Mouse (Mus musculus) cerebellum, adult 2 months (tissue): Measurements from ENCODE around the gene Kcnh1. TPM values are rescaled to one million over a fixed set of nuclear protein-coding genes. Genes with fewer than 3 reads are reported as not detected.

Experiments
- DNase-seq, 2 experiments: peaks; one replicate each; pipeline ENCODE4 v3.0.0; 2021
- H3K27ac ChIP-seq: fragments of 200-500 bp; 2 replicates; pipeline ENCODE4 v1.5.1; 2012; ENCODE audit warnings: low read length, control low read depth, inconsistent platforms; ENCODE audit not compliant: insufficient read depth
- H3K27me3 ChIP-seq: fragments of 200-500 bp; 2 replicates; pipeline ENCODE4 v1.6.1; 2012; ENCODE audit warnings: inconsistent platforms, mild to moderate bottlenecking, low read length, moderate library complexity; ENCODE audit not compliant: control insufficient read depth, insufficient read depth
- H3K4me1 ChIP-seq: fragments of 200-500 bp; 2 replicates; pipeline ENCODE4 v1.6.1; 2011; ENCODE audit warnings: low read length; ENCODE audit not compliant: control insufficient read depth, insufficient read depth
- H3K4me3 ChIP-seq: fragments of 200-500 bp; replicated peaks from 2 replicates; pipeline ENCODE3; 2011; ENCODE audit warnings: mild to moderate bottlenecking, low read depth, low read length, control low read depth; ENCODE audit not compliant: insufficient read depth
- CTCF ChIP-seq: fragments of 200-500 bp; IDR thresholded peaks from 2 replicates; pipeline ENCODE4 v1.5.1; 2011; ENCODE audit warnings: low read depth, mild to moderate bottlenecking, control low read depth, low read length, moderate library complexity, borderline replicate concordance; ENCODE audit not compliant: insufficient read depth
- POLR2A ChIP-seq: fragments of 200-500 bp; IDR thresholded peaks from 2 replicates; pipeline ENCODE4 v1.6.1; 2011; ENCODE audit warnings: low read length, control low read depth, borderline replicate concordance; ENCODE audit not compliant: insufficient read depth
- WGBS: fragments of 180-500 bp; shearing (Covaris S2); methylation state at CpG from one replicate; pipeline ENCODE4 v1.1.7; 2018; 5-methylcytosine and 5-hydroxymethylcytosine counted together
- polyA plus RNA-seq: library from polyadenylated mRNA; depleted of rRNA; stranded (reverse); fragments of >200 nt; gene quantifications from 2 replicates; pipeline ENCODE4 v1.2.3, GENCODE M21; 2012

Gene Kcnh1
- polyA plus RNA-seq, 1 experiment, result 18.6 TPM

DNA sequence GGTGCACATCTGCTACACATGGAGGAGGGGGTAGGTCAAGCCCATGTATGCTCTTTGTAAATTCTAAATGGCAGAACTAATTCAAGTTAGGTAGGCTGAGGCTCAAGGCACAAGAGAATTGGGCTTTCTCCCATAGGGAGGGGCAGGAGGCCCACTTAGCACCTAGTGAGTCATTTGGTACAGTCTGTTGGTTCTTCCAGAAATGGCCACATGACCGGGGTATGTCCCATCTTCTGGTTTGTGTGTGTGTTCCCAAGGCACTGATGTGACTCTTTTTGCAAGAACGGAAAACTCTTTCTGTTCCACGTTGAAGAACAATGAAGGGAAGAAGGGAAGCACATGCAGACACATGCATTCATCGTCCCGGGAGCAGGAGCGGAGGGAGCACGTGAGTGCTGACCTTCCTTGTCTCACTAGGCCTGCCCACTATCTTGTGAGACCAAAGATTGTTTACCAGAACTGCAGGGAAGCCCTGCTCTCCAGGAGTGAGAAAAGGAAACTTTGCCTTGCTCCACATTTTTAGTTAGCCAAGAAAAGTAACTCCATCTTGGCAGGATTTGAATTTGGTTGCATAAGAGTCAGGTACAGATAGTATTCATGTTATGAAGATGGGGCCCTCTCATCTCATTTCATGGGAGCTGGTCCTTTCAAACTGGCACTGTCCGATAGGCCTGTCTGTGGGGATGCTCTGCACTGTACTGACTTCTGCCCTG, 289.7 kb downstream of the Kcnh1 start:
- H3K4me3 ChIP-seq, result no peak overlapping the region
- peaks cover 9% of the 10 kb centered on the region for H3K4me1 ChIP-seq
- WGBS, result 88% methylated on average over 8 of the region's 8 CpGs
- DNase-seq, result peak in 1 of 2 experiments; percentile 32
- TF ChIP-seq CTCF (no peak), POLR2A (no peak)
- H3K27ac ChIP-seq, result no peak overlapping the region
- no peaks in the 10 kb centered on the region for H3K27me3 ChIP-seq

- DNase-seq, result no peak
- peaks cover 15% of the 10 kb centered on the region for H3K4me1 ChIP-seq
- H3K27ac ChIP-seq, result no peak overlapping the region
- TF ChIP-seq CTCF, result no peak
- TF ChIP-seq POLR2A, result no peak
- no peak overlapping the region for H3K4me3 ChIP-seq
- H3K27me3 ChIP-seq, result no peaks in the 10 kb centered on the region
Measured at GRCm38 (mm10) chr1:192481446-192481845, 290.9 kb downstream of the Kcnh1 start.

DNA sequence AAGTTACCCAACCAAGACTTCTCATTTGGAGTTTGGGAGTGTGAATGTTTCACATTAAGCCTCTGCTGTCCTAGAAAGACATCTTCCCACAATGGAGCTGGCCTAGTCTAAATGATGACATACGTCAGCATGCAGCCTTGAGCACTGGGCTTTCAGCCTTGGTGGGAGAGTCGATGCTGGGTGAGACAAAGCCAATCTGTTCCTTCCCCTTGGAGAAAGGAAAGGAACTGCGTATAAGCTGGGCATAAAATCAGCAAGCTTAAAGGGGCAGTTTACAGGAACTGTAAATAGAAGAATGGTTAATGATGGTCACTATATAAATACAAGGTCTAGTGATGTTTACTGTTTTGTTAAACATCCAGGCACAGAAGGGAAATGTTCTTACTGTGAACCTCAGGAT, 294.5 kb downstream of the Kcnh1 start:
- H3K27ac ChIP-seq, result no peak overlapping the region
- peaks cover 38% of the 10 kb centered on the region for H3K4me1 ChIP-seq
- H3K27me3 ChIP-seq, result no peaks in the 10 kb centered on the region
- no peak for TF ChIP-seq POLR2A
- TF ChIP-seq CTCF, result no peak
- no peak overlapping the region for H3K4me3 ChIP-seq
- no peak for DNase-seq
- 28% methylated on average over 3 of the region's 3 CpGs for WGBS

GRCm38 (mm10) chr1:192487571-192487970, 297.0 kb downstream of the Kcnh1 start:
- 83% methylated on average over 11 of the region's 11 CpGs for WGBS
- Histone ChIP-seq H3K4me3 (no peak overlapping the region), H3K4me1 (peaks cover 35% of the 10 kb centered on the region), H3K27me3 (no peaks in the 10 kb centered on the region), H3K27ac (0 out of 2 replicates have a peak overlapping the region, but pooled peaks have one; percentile 13)
- peak; percentile 72 to 84 for DNase-seq
- TF ChIP-seq CTCF (no peak), POLR2A (no peak)

GRCm38 (mm10) chr1:192489908-192490825, 299.6 kb downstream of the Kcnh1 start:
- 86% methylated on average over 13 of the region's 13 CpGs for WGBS
- H3K27ac ChIP-seq, result no peak overlapping the region
- H3K4me1 ChIP-seq, result peaks cover 38% of the 10 kb centered on the region
- DNase-seq, result no peak
- TF ChIP-seq CTCF (no peak), POLR2A (no peak)
- H3K27me3 ChIP-seq, result no peaks in the 10 kb centered on the region
- H3K4me3 ChIP-seq, result no peak overlapping the region

DNA sequence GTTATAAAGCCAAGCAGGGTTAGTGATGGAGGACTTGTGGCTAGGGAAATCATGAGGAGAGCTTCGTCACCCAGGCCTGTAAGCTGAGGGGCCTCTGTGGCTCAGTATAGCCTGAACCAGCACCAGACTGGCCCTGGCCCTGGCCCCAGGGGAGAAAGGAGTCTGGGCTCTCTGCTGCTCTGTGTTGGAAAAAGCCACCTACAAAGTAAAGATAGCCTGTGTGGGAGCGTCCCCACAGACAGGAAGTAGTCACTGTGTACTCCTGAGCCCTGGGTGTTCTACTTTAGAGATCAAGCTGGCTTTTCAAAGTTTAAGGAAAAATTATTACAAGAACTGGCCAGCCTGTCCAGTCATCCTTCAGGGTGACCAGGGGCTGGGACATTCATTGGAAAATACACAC, 306.9 kb downstream of the Kcnh1 start:
- WGBS, result 95% methylated on average over 2 of the region's 2 CpGs
- Histone ChIP-seq H3K4me1 (peaks cover 5% of the 10 kb centered on the region), H3K27ac (no peak overlapping the region), H3K27me3 (no peaks in the 10 kb centered on the region), H3K4me3 (no peak overlapping the region)
- no peak for TF ChIP-seq CTCF
- TF ChIP-seq POLR2A, result no peak
- no peak for DNase-seq

DNA sequence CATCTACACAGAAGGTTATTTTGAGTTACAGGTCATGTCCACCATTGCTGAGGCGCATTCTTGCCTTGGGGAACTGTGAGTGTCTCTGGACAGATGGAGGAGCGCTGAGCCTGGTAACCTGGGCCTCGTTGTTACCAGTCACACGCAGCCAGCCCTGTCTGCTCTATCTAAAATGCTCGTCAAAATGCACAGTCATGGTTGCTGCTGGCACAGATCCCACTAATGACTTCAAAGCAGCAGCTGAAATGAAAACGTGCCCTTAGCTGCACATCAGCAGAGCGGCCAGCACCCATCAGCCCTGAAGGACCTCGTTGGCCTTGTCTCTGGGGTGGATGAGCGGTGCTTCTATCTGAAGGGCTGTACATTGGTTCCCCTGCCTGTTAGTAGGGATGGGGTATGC, 311.4 kb downstream of the Kcnh1 start:
- peak in 1 of 2 experiments; percentile 39 for DNase-seq
- Histone ChIP-seq H3K4me1 (peaks cover 11% of the 10 kb centered on the region), H3K27ac (no peak overlapping the region), H3K4me3 (no peak overlapping the region), H3K27me3 (no peaks in the 10 kb centered on the region)
- TF ChIP-seq CTCF (no peak), POLR2A (no peak)
- WGBS, result 53% methylated on average over 9 of the region's 9 CpGs
